8 mouse cellular contexts compared by ENCODE assay signal in genomic region chr5:122158557-122159515, GRCm38 (mm10). TPM values are rescaled to one million over a fixed set of nuclear protein-coding genes. Genes with fewer than 3 reads are reported as not detected.
DNase-seq lines count a peak whose midpoint lies in the region; ATAC-seq and TF ChIP-seq lines count a peak whose summit lies in the region.

No protein-coding gene starts in this region.

- no peaks in the 10 kb centered on the region for H3K9me3 ChIP-seq in hindbrain, embryonic 15.5 days
- H3K9me3 ChIP-seq in liver, postnatal 0 days (ENCODE audit: low read length): no peaks in the 10 kb centered on the region

- peak; percentile 42 for DNase-seq in ovary, postnatal 36 days (ENCODE audit: low spot score)
- DNase-seq in ovary, postnatal 10 days (ENCODE audit: low spot score): no peak
- peak; percentile 25 for DNase-seq in c-Kit-positive CD71-positive TER-119-positive erythroid progenitor cells, embryonic 14.5 days (ENCODE audit: low spot score)
- DNase-seq in liver, postnatal 0 days: peak; percentile 52
- no peak for DNase-seq in urinary bladder, adult 2 months (ENCODE audit: low spot score)
- DNase-seq in layer of hippocampus, adult 9-10 months (ENCODE audit: low spot score): no peak

- H3K4me1 ChIP-seq in hindbrain, embryonic 15.5 days (replicated peaks): peaks cover 57% of the 10 kb centered on the region
- peaks cover 65% of the 10 kb centered on the region for H3K4me1 ChIP-seq in liver, postnatal 0 days (ENCODE audit: insufficient read depth)
- H3K4me1 ChIP-seq in small intestine, adult 2 months (ENCODE audit: control insufficient read depth, insufficient read depth, insufficient read length, low read length): peaks cover 38% of the 10 kb centered on the region

- no peaks in the 10 kb centered on the region for H3K36me3 ChIP-seq in hindbrain, embryonic 15.5 days
- H3K36me3 ChIP-seq in liver, postnatal 0 days (replicated peaks; ENCODE audit: insufficient read depth, low read length): peaks cover 31% of the 10 kb centered on the region
- peaks cover 9% of the 10 kb centered on the region for H3K36me3 ChIP-seq in small intestine, adult 2 months (ENCODE audit: control insufficient read depth, insufficient read depth, low read length)

- peak overlapping the region; percentile 75 for H3K9ac ChIP-seq in hindbrain, embryonic 15.5 days
- peak overlapping the region; percentile 94 for H3K9ac ChIP-seq in liver, postnatal 0 days (replicated peaks)

- no peak for TF ChIP-seq POLR2A in small intestine, adult 2 months (IDR thresholded peaks at IDR 0.05; ENCODE audit: low read depth, low read length)

- ATAC-seq in hindbrain, embryonic 15.5 days (ENCODE audit: low FRiP score, low read depth): peak; percentile 49
- no peak; the same call in 1 of the 2 replicates for ATAC-seq in liver, postnatal 0 days

- peak overlapping the region; percentile 70 for H3K4me2 ChIP-seq in hindbrain, embryonic 15.5 days
- H3K4me2 ChIP-seq in liver, postnatal 0 days (ENCODE audit: low read depth, low read length): peak overlapping the region; percentile 78

- H3K27ac ChIP-seq in hindbrain, embryonic 15.5 days (replicated peaks): peak overlapping the region; percentile 83
- peak overlapping the region; percentile 89 for H3K27ac ChIP-seq in liver, postnatal 0 days (ENCODE audit: low read depth)
- peak overlapping the region; percentile 12 for H3K27ac ChIP-seq in small intestine, adult 2 months (ENCODE audit: insufficient read depth, low read depth, low read length)

- no peaks in the 10 kb centered on the region for H3K27me3 ChIP-seq in hindbrain, embryonic 15.5 days
- no peaks in the 10 kb centered on the region for H3K27me3 ChIP-seq in liver, postnatal 0 days (ENCODE audit: insufficient read depth, low read length)
- H3K27me3 ChIP-seq in small intestine, adult 2 months (ENCODE audit: control insufficient read depth, insufficient read depth, low read length): no peaks in the 10 kb centered on the region

- H3K4me3 ChIP-seq in hindbrain, embryonic 15.5 days: peak overlapping the region; percentile 77
- H3K4me3 ChIP-seq in liver, postnatal 0 days (ENCODE audit: low read depth, low read length): peak overlapping the region; percentile 77
- peak overlapping the region; percentile 89 for H3K4me3 ChIP-seq in small intestine, adult 2 months (ENCODE audit: low read depth, low read length)

- WGBS in hindbrain, embryonic 15.5 days: 2% methylated on average over 39 of the region's 42 CpGs
- 1% methylated on average over 40 of the region's 42 CpGs for WGBS in liver, postnatal 0 days (ENCODE audit: insufficient replicate concordance)
- WGBS in small intestine, adult 2 months: 1% methylated on average over 42 of the region's 42 CpGs

- TF ChIP-seq EP300 in liver, postnatal 0 days (IDR thresholded peaks at IDR 0.05; ENCODE audit: low read depth): no peak

- no peak for TF ChIP-seq CTCF in liver, postnatal 0 days (IDR thresholded peaks at IDR 0.05; ENCODE audit: low read depth)
- no peak for TF ChIP-seq CTCF in small intestine, adult 2 months (IDR thresholded peaks at IDR 0.05; ENCODE audit: extremely low read depth, insufficient read length, insufficient replicate concordance, low read depth, low read length)

RNA-seq across cellular contexts. Expression of gene Ppp1cc, which starts 0.8 kb away (rescaled TPM):
- polyA plus RNA-seq in hindbrain, embryonic 15.5 days (2015; fragmentation: Nextera tagmentation; extraction: Ambion mirVana): 210 and 213 TPM in 2 replicates
- polyA plus RNA-seq in liver, postnatal 0 days (2015; fragmentation: Nextera tagmentation; extraction: Ambion mirVana): 97.7 and 97.9 TPM in 2 replicates
- polyA plus RNA-seq in small intestine, adult 2 months (2012; rRNA removed): 31.4 and 58.9 TPM in 2 replicates
- 167 and 172 TPM in 2 replicates for polyA plus RNA-seq in urinary bladder, adult 2 months (2012; rRNA removed)

RNA-seq across cellular contexts. Expression of gene Ccdc63, which starts 18.2 kb away (rescaled TPM):
- not detected in 2 replicates for polyA plus RNA-seq in hindbrain, embryonic 15.5 days (2015; fragmentation: Nextera tagmentation; extraction: Ambion mirVana)
- 0.13 and 0.18 TPM in 2 replicates for polyA plus RNA-seq in liver, postnatal 0 days (2015; fragmentation: Nextera tagmentation; extraction: Ambion mirVana)
- 0.10 TPM in 1 of 2 replicates, not detected in the other for polyA plus RNA-seq in small intestine, adult 2 months (2012; rRNA removed)
- 0.18 and 0.19 TPM in 2 replicates for polyA plus RNA-seq in urinary bladder, adult 2 months (2012; rRNA removed)

RNA-seq across cellular contexts. Expression of gene Hvcn1, which starts 47.8 kb away (rescaled TPM):
- polyA plus RNA-seq in hindbrain, embryonic 15.5 days (2015; fragmentation: Nextera tagmentation; extraction: Ambion mirVana): 1.4 and 1.6 TPM in 2 replicates
- 7.0 and 7.3 TPM in 2 replicates for polyA plus RNA-seq in liver, postnatal 0 days (2015; fragmentation: Nextera tagmentation; extraction: Ambion mirVana)
- polyA plus RNA-seq in small intestine, adult 2 months (2012; rRNA removed): 8.1 and 18.6 TPM in 2 replicates
- polyA plus RNA-seq in urinary bladder, adult 2 months (2012; rRNA removed): 3.6 and 6.0 TPM in 2 replicates

RNA-seq across cellular contexts. Expression of gene Myl2, which starts 58.1 kb away (rescaled TPM):
- 2.1 and 2.6 TPM in 2 replicates for polyA plus RNA-seq in hindbrain, embryonic 15.5 days (2015; fragmentation: Nextera tagmentation; extraction: Ambion mirVana)
- 0.66 and 7.2 TPM in 2 replicates for polyA plus RNA-seq in liver, postnatal 0 days (2015; fragmentation: Nextera tagmentation; extraction: Ambion mirVana)
- not detected in 2 replicates for polyA plus RNA-seq in small intestine, adult 2 months (2012; rRNA removed)
- not detected in 2 replicates for polyA plus RNA-seq in urinary bladder, adult 2 months (2012; rRNA removed)

Comparison
In these comparisons a context has a peak if more than half of its experiments do, and no peak if none do; other contexts are left out.
1. DNase-seq: peak in ovary, postnatal 36 days (single experiment), c-Kit-positive CD71-positive TER-119-positive erythroid progenitor cells, embryonic 14.5 days (single experiment) and liver, postnatal 0 days (single experiment); none in ovary, postnatal 10 days (single experiment), urinary bladder, adult 2 months (single experiment) and layer of hippocampus, adult 9-10 months (single experiment).
2. H3K27ac ChIP-seq: peak in every context shown above with its lines; median percentile 89 in liver, postnatal 0 days; 83 in hindbrain, embryonic 15.5 days; 12 in small intestine, adult 2 months.
3. Peak in every context shown above with its lines, with median percentiles within 50 percentile points of each other: H3K4me3 ChIP-seq.